Mouse (Mus musculus) intestine, embryonic 15.5 days (tissue): ENCODE results near the gene Eftud2. TPM values are rescaled to one million over a fixed set of nuclear protein-coding genes. Genes with fewer than 3 reads are reported as not detected.

Source experiments
- ATAC-seq: fragments of 200-750 bp; cut with Nextera tagmentation; 2 replicates; pipeline ENCODE4 v1.8.0; 2017; ENCODE audit warnings: moderate TSS enrichment, moderate library complexity
- H3K27ac ChIP-seq: fragments of 300-500 bp; sonication (generic); 2 replicates; pipeline ENCODE4 v1.5.1; 2015; ENCODE audit warnings: mild to moderate bottlenecking, inconsistent platforms
- H3K27me3 ChIP-seq: fragments of 300-500 bp; sonication (generic); replicated peaks from 2 replicates; pipeline ENCODE4 v1.6.1; 2015; ENCODE audit warnings: inconsistent platforms
- H3K36me3 ChIP-seq: fragments of 300-500 bp; sonication (generic); 2 replicates; pipeline ENCODE4 v1.6.1; 2015; ENCODE audit warnings: inconsistent platforms
- H3K4me1 ChIP-seq: fragments of 300-500 bp; sonication (generic); replicated peaks from 2 replicates; pipeline ENCODE4 v1.6.1; 2015; ENCODE audit warnings: inconsistent platforms
- H3K4me2 ChIP-seq: fragments of 300-500 bp; sonication (generic); replicated peaks from 2 replicates; pipeline ENCODE4 v1.6.1; 2015; ENCODE audit warnings: mild to moderate bottlenecking, inconsistent platforms
- H3K4me3 ChIP-seq: fragments of 300-500 bp; sonication (generic); replicated peaks from 2 replicates; pipeline ENCODE4 v1.5.1; 2015; ENCODE audit warnings: inconsistent platforms
- H3K9ac ChIP-seq: fragments of 300-500 bp; sonication (generic); 2 replicates; pipeline ENCODE4 v1.6.1; 2015; ENCODE audit warnings: inconsistent platforms
- H3K9me3 ChIP-seq: fragments of 300-500 bp; sonication (generic); 2 replicates; pipeline ENCODE4 v1.6.1; 2016; ENCODE audit warnings: inconsistent platforms
- WGBS: fragments of 180-500 bp; shearing (Covaris S2); methylation state at CpG from one replicate; pipeline ENCODE4 v1.1.7; 2015; 5-methylcytosine and 5-hydroxymethylcytosine counted together
- polyA plus RNA-seq: library from polyadenylated mRNA; unstranded; fragments of >200 nt; fragmentation: Nextera tagmentation; extraction: Ambion mirVana; gene quantifications from 2 replicates; pipeline ENCODE4 v1.2.1, GENCODE M21; 2015

The Eftud2 gene
- polyA plus RNA-seq = 155 and 156 TPM in 2 replicates

DNA sequence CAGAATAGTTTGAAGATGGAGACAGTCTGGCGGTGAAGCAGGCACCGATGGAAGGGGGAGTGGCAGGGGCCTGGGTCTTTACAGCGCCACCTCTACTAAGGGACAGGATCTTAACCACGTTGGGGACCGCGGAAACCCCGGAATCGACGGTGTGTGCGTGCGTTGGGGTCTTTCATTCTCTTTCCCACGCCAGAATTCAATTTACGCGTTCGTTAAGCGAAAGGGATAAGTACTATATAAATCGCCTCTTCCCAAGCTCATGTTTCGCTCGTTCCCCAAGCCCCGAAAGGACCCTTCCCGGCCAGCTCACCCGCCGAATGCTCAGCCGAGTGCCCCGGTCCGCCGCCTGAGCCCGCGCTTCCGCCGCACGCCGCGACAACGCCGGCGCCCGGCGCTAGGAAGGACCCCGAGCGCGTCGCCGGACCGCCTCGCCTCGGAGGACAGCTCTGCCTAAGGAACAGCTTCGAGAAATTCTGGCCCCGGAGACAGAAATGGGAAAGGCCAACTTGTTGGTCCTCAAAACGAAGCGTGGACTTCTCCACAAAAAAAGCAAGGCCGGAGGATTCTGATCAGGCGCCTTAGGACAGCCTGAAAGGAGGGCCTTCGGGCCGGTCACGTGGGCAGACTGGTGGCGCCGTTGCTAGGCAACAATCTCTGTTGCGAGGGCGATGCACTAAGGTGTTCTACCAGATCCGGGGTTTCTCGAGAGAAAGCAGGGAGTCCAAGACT is at the start of gene Eftud2, which contains the start of gene Ccdc103:
Gene Eftud2, minus strand, starts transcription at position 401 of the 729 bp plus-strand sequence.
Gene Ccdc103, plus strand, starts transcription at position 620 of the 729 bp plus-strand sequence.
- Histone ChIP-seq H3K36me3 (0 out of 2 replicates have a peak, but pooled peaks cover 3% of the 10 kb centered on the region), H3K4me3 (peak within 1 kb of the TSS; percentile 68), H3K27ac (peak within 1 kb of the TSS; percentile 69), H3K9ac (peak within 1 kb of the TSS; percentile 69), H3K27me3 (no peaks in the 10 kb centered on the region), H3K9me3 (no peaks in the 10 kb centered on the region), H3K4me2 (peak within 1 kb of the TSS; percentile 63), H3K4me1 (peaks cover 17% of the 10 kb centered on the region)
- under 1% methylated on average over 62 of the region's 62 CpGs for WGBS
- peak; percentile 94 for ATAC-seq

GRCm38 (mm10) chr11:102925351-102925717 is 44.5 kb upstream of the Eftud2 start:
- Histone ChIP-seq H3K9ac (peak overlapping the region; percentile 53), H3K27me3 (no peaks in the 10 kb centered on the region)

DNA sequence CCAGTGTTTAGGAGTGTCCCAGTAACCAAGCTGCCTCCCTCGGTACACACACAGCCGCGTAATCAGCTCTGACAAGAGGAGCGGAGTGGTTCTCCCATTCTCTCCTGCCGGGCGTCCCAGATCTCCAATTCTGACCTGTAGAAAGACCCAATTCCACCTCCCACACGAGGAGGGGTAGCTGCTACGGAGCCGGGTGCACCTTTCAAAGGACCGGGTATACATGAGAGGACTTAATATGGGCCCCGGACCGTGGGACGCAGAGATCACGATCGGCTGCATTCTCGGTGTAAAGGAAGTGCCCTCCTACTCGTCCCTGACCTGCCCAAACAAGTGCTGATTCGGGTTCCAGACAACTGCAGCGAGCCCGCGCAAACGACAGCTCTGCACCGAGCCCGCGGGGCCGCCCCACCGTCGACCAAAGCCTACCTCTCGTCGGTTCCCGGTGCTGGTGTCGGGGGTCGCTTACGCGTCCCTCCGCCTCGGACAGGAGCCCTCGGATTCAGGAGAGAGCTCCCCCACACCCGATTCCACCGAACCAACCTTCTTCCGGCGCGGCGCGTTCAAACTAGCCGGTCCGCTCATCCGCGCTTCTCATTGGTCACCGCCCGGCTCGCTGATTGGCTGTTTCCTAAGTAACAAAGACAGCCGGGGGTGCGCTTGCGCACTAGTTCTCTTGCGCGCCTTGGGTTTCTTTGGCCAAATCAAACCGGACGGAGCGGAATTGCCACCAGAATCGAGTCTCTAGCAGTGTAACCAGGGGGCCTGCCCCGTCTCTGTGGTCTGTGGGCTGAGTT is 44.0 kb upstream of the Eftud2 start, which contains the start of gene Kif18b:
Gene Kif18b, minus strand, starts transcription at position 568 of the 794 bp plus-strand sequence.
- under 1% methylated on average over 62 of the region's 62 CpGs for WGBS
- Histone ChIP-seq H3K27ac (peak within 1 kb of the TSS; percentile 90), H3K4me1 (peaks cover 10% of the 10 kb centered on the region; the same call in 1 of the 2 replicates), H3K4me3 (peak within 1 kb of the TSS; percentile 74), H3K4me2 (peak within 1 kb of the TSS; percentile 75), H3K9ac (peak within 1 kb of the TSS; percentile 67), H3K9me3 (no peaks in the 10 kb centered on the region), H3K36me3 (0 out of 2 replicates have a peak, but pooled peaks cover 3% of the 10 kb centered on the region), H3K27me3 (no peaks in the 10 kb centered on the region)
- ATAC-seq = peak; percentile 98

More at GRCm38 (mm10) chr11:102925351-102925717, 44.5 kb upstream of the Eftud2 start:
- peak; percentile 53 for ATAC-seq
- H3K4me2 ChIP-seq = peak overlapping the region; percentile 75
- H3K4me3 ChIP-seq = peak overlapping the region; percentile 74
- H3K9me3 ChIP-seq = no peaks in the 10 kb centered on the region
- 0 out of 2 replicates have a peak, but pooled peaks cover 3% of the 10 kb centered on the region for H3K36me3 ChIP-seq
- peak overlapping the region; percentile 90 for H3K27ac ChIP-seq
- 2% methylated on average over 10 of the region's 10 CpGs for WGBS
- peaks cover 10% of the 10 kb centered on the region; the same call in 1 of the 2 replicates for H3K4me1 ChIP-seq

GRCm38 (mm10) chr11:102921491-102921890 is 40.7 kb upstream of the Eftud2 start:
- Histone ChIP-seq H3K36me3 (0 out of 2 replicates have a peak, but pooled peaks cover 3% of the 10 kb centered on the region), H3K4me3 (no peak overlapping the region), H3K9ac (no peak overlapping the region), H3K4me1 (peaks cover 10% of the 10 kb centered on the region; the same call in 1 of the 2 replicates), H3K27ac (no peak overlapping the region), H3K27me3 (no peaks in the 10 kb centered on the region), H3K9me3 (no peaks in the 10 kb centered on the region), H3K4me2 (no peak overlapping the region)
- 79% methylated on average over 6 of the region's 6 CpGs for WGBS
- ATAC-seq = no peak

DNA sequence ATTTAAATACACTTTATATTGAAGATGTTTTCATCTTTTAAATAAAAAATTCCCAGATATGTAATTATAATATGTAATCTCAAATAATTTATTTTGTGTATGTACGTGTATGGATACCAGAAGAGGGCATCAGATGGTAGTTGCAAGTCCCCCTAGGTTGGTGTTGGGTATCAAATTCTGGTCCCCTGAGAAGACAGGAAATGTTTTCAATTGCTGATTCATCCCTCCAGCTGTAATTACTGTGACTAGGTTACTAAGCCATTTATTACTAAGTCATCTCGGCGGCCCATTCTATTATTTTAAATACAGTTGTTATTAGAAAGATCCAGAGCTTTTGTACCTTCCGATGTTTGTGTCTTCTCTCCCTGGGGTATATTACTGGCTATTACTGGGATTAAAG is 37.3 kb upstream of the Eftud2 start:
- Histone ChIP-seq H3K4me2 (no peak overlapping the region), H3K9me3 (no peaks in the 10 kb centered on the region), H3K27me3 (no peaks in the 10 kb centered on the region), H3K27ac (no peak overlapping the region), H3K9ac (no peak overlapping the region), H3K36me3 (peaks cover 25% of the 10 kb centered on the region), H3K4me1 (peaks cover 10% of the 10 kb centered on the region; the same call in 1 of the 2 replicates), H3K4me3 (no peak overlapping the region)
- WGBS = 85% methylated on average over 4 of the region's 4 CpGs
- no peak for ATAC-seq

DNA sequence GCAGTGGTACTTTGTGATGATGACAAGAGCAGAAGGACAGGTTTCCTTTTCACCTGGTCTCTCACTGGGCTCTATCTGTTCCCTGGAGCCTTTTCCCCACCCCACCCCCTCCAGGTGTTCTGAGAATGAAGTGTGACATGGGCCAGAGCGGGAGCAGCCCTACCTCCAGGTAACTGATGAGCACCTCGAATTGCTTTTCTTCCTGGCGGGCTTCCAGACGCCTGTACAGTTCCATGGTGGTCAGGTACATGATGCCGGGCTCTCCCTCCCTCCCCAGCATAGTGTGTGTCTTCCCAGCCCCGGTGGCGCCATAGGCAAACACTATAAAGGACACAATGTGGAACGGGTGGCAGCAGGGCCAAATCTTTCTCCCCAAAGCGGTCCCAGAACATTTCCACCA is 34.6 kb upstream of the Eftud2 start:
- Histone ChIP-seq H3K27me3 (no peaks in the 10 kb centered on the region), H3K4me2 (no peak overlapping the region), H3K4me3 (no peak overlapping the region), H3K36me3 (peaks cover 34% of the 10 kb centered on the region), H3K9ac (no peak overlapping the region), H3K27ac (no peak overlapping the region), H3K9me3 (no peaks in the 10 kb centered on the region), H3K4me1 (no peaks in the 10 kb centered on the region)
- 89% methylated on average over 9 of the region's 9 CpGs for WGBS
- no peak for ATAC-seq

DNA sequence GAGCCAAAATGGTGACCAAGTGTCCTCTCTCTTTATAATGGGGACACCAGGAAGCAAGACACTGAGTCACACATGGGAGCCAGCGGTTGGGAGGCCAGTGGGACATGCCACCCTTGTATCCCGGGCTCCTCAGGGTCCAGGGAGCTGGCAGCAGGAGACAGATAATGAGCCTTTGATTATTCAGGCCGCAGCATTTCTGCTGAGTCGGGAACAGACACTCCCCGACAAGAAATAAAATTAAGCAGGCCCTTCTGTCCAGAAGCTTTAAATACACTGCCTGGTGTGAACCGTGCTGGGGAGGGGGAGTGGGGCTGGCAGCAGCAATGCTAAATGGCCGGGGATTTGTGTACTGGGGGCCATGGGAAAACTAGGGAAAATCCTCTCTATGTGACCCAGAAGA is 30.6 kb upstream of the Eftud2 start:
- ATAC-seq = no peak
- no peaks in the 10 kb centered on the region for H3K4me1 ChIP-seq
- no peaks in the 10 kb centered on the region for H3K27me3 ChIP-seq
- H3K36me3 ChIP-seq = peaks cover 68% of the 10 kb centered on the region
- H3K9me3 ChIP-seq = no peaks in the 10 kb centered on the region
- H3K4me2 ChIP-seq = no peak overlapping the region
- 63% methylated on average over 7 of the region's 7 CpGs for WGBS
- no peak overlapping the region for H3K4me3 ChIP-seq
- no peak overlapping the region for H3K9ac ChIP-seq
- no peak overlapping the region for H3K27ac ChIP-seq

GRCm38 (mm10) chr11:102903654-102904053 is 22.9 kb upstream of the Eftud2 start:
- Histone ChIP-seq H3K27me3 (no peaks in the 10 kb centered on the region), H3K4me1 (no peaks in the 10 kb centered on the region), H3K9me3 (no peaks in the 10 kb centered on the region), H3K4me2 (no peak overlapping the region), H3K4me3 (no peak overlapping the region), H3K27ac (no peak overlapping the region), H3K9ac (no peak overlapping the region), H3K36me3 (peaks cover 33% of the 10 kb centered on the region)
- ATAC-seq = no peak
- 66% methylated on average over 7 of the region's 7 CpGs for WGBS

GRCm38 (mm10) chr11:102902107-102902506 is 21.3 kb upstream of the Eftud2 start:
- Histone ChIP-seq H3K4me3 (no peak overlapping the region), H3K27ac (no peak overlapping the region), H3K9me3 (no peaks in the 10 kb centered on the region), H3K36me3 (peaks cover 18% of the 10 kb centered on the region), H3K4me2 (no peak overlapping the region), H3K4me1 (no peaks in the 10 kb centered on the region), H3K9ac (no peak overlapping the region), H3K27me3 (no peaks in the 10 kb centered on the region)
- no peak for ATAC-seq
- 87% methylated on average over 5 of the region's 5 CpGs for WGBS

DNA sequence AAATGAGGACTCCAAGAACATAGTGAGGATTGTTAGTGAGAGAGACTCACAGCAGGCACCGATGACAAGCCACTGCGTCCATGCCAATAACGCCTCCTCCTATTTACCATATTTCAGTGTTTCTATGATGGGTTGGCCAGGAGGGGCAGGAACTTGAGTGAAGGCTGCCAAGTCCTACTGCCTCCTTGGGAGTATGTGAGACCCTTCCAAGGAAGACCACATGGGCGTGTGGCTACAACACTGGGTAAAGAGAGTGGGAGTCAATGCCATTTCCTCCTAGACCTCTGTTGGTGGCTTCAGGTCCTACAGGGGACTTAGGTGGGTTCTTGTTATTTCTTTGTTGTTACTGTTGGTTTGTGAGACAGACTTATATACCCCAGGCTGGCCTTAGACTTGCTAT is 20.4 kb upstream of the Eftud2 start:
- WGBS = 64% methylated on average over 4 of the region's 4 CpGs
- Histone ChIP-seq H3K4me1 (no peaks in the 10 kb centered on the region), H3K36me3 (peaks cover 10% of the 10 kb centered on the region), H3K9me3 (no peaks in the 10 kb centered on the region), H3K4me3 (no peak overlapping the region), H3K4me2 (no peak overlapping the region), H3K9ac (no peak overlapping the region), H3K27ac (no peak overlapping the region), H3K27me3 (peaks cover 3% of the 10 kb centered on the region; the same call in 1 of the 2 replicates)
- ATAC-seq = no peak

- H3K9me3 ChIP-seq = no peaks in the 10 kb centered on the region
- H3K27me3 ChIP-seq = peaks cover 3% of the 10 kb centered on the region; the same call in 1 of the 2 replicates
- peak; percentile 54 for ATAC-seq
- no peak within 1 kb of the TSS for H3K4me2 ChIP-seq
- H3K36me3 ChIP-seq = peaks cover 6% of the 10 kb centered on the region
- no peak within 1 kb of the TSS for H3K4me3 ChIP-seq
- H3K9ac ChIP-seq = no peak within 1 kb of the TSS
- no peak within 1 kb of the TSS for H3K27ac ChIP-seq
- no peaks in the 10 kb centered on the region for H3K4me1 ChIP-seq
- WGBS = 11% methylated on average over 7 of the region's 7 CpGs
Measured at GRCm38 (mm10) chr11:102900763-102901162, 20.0 kb upstream of the Eftud2 start, which contains the start of gene Gfap. Gfap (minus strand) TSS chr11:102900912.

GRCm38 (mm10) chr11:102898408-102898807 is 17.6 kb upstream of the Eftud2 start:
- H3K4me2 ChIP-seq = no peak overlapping the region
- ATAC-seq = no peak
- H3K9ac ChIP-seq = no peak overlapping the region
- no peaks in the 10 kb centered on the region for H3K36me3 ChIP-seq
- H3K4me1 ChIP-seq = peaks cover 2% of the 10 kb centered on the region
- no peak overlapping the region for H3K27ac ChIP-seq
- no peaks in the 10 kb centered on the region for H3K9me3 ChIP-seq
- peaks cover 3% of the 10 kb centered on the region; the same call in 1 of the 2 replicates for H3K27me3 ChIP-seq
- H3K4me3 ChIP-seq = no peak overlapping the region
- 80% methylated on average over 9 of the region's 9 CpGs for WGBS
